Mouse (Mus musculus) forebrain, embryonic 12.5 days (tissue): ENCODE data around the gene Abl1. TPM values are rescaled to one million over a fixed set of nuclear protein-coding genes. Genes with fewer than 3 reads are reported as not detected.
"Not testable (repeated sequence)": the region's sequence is repeated elsewhere in the genome, so short reads cannot be mapped to it uniquely, and the experiment has no call there.

Experiments
- ATAC-seq: fragments of 200-750 bp; cut with Nextera tagmentation; 2 replicates; pipeline ENCODE4 v1.8.0; 2017; ENCODE audit warnings: moderate TSS enrichment; ENCODE audit not compliant: low FRiP score
- H3K27ac ChIP-seq: fragments of 300-500 bp; sonication (generic); 2 replicates; pipeline ENCODE4 v1.5.1; 2016; ENCODE audit warnings: mild to moderate bottlenecking
- H3K27me3 ChIP-seq: fragments of 300-500 bp; sonication (generic); 2 replicates; pipeline ENCODE4 v1.6.1; 2016; ENCODE audit warnings: mild to moderate bottlenecking
- H3K36me3 ChIP-seq: fragments of 300-500 bp; sonication (generic); replicated peaks from 2 replicates; pipeline ENCODE4 v1.6.1; 2016; ENCODE audit warnings: mild to moderate bottlenecking
- H3K4me1 ChIP-seq: fragments of 300-500 bp; sonication (generic); 2 replicates; pipeline ENCODE4 v1.6.1; 2016
- H3K4me2 ChIP-seq: fragments of 300-500 bp; sonication (generic); 2 replicates; pipeline ENCODE4 v1.6.1; 2016; ENCODE audit warnings: mild to moderate bottlenecking, moderate library complexity
- H3K4me3 ChIP-seq: fragments of 300-500 bp; sonication (generic); replicated peaks from 2 replicates; pipeline ENCODE4 v1.5.1; 2016; ENCODE audit warnings: mild to moderate bottlenecking
- H3K9ac ChIP-seq: fragments of 300-500 bp; sonication (generic); 2 replicates; pipeline ENCODE4 v1.6.1; 2016; ENCODE audit warnings: mild to moderate bottlenecking
- H3K9me3 ChIP-seq: fragments of 300-500 bp; sonication (generic); 2 replicates; pipeline ENCODE4 v1.6.1; 2016
- WGBS: fragments of 180-500 bp; shearing (Covaris S2); methylation state at CpG from one replicate; pipeline ENCODE4 v1.1.7; 2016; 5-methylcytosine and 5-hydroxymethylcytosine counted together
- polyA plus RNA-seq: library from polyadenylated mRNA; unstranded; fragments of >200 nt; fragmentation: Nextera tagmentation; extraction: Ambion mirVana; gene quantifications from 2 replicates; pipeline ENCODE4 v1.2.1, GENCODE M21; 2016

The Abl1 gene
- polyA plus RNA-seq, 1 experiment from 2014 or later, result 44.4 TPM

DNA sequence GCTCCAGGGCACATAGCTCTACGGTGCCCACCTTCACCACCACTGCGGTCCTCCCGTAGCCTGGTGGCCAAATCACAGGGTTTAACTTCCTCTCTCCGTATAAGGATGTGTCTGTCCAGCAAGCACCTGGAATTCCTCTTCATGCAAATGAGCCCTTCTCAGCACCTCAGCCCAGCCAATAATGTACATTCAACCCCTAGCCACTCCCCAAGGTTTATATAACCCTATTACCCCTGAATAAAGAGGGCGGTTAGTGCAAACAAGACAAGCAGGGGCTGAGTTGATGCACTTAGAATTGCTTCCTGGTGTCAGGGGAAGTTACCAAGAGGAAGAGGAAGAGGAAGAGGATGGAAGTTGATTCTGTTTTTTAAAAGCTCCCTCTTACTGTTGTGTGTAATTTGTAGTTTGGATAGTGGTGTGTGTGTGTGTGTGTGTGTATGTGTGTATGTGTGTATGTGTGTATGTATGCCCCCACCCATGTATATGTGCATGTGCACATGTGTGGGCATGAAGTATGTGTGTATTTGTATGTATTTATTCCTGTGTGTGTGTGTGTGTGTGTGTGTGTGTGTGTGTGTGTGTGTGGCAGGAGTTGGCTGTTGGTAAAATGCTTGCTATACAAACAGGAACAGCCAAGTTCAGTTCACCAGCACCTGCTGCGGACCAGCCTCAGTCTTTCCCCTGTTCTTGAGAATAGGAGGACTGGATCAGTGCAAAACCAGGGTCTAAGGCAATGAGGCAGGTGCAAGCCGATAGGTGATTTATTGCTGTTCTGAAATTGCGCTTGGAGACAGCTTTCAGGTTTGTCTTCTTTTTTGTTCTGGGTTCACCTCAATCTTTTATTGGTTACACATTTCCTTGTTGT, 25.0 kb upstream of the Abl1 start:
- 74% methylated on average over 8 of the region's 8 CpGs for WGBS
- Histone ChIP-seq H3K9ac (no peak overlapping the region), H3K4me1 (no peaks in the 10 kb centered on the region), H3K9me3 (0 out of 2 replicates have a peak, but pooled peaks cover 5% of the 10 kb centered on the region), H3K36me3 (no peaks in the 10 kb centered on the region), H3K4me3 (no peak overlapping the region), H3K27me3 (peaks cover 43% of the 10 kb centered on the region), H3K27ac (no peak overlapping the region), H3K4me2 (no peak overlapping the region)
- ATAC-seq, result no peak

DNA sequence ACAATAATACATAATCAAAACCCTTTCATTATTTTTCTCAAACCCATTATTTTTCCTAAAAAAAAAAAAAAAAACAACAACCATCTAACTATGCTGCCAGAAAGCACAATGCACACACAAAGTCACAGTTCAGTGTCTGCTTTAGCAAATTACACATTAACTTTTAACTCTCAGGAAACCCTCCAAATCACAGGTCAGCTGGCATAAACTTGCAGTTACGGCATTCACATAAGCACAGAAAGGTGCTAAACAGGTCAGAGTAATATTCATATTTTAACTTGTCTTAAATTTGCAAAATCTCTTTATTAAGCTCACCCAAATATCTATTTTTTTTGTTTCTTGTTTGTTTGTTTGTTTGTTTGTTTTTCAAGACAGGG, 24.4 kb upstream of the Abl1 start:
- peaks cover 37% of the 10 kb centered on the region for H3K27me3 ChIP-seq
- H3K36me3 ChIP-seq, result no peaks in the 10 kb centered on the region
- no peak overlapping the region for H3K4me3 ChIP-seq
- ATAC-seq, result no peak
- no peak overlapping the region for H3K4me2 ChIP-seq
- H3K27ac ChIP-seq, result no peak overlapping the region
- H3K4me1 ChIP-seq, result no peaks in the 10 kb centered on the region
- WGBS, result 89% methylated on average over 1 of the region's 1 CpGs
- H3K9ac ChIP-seq, result no peak overlapping the region
- H3K9me3 ChIP-seq, result 0 out of 2 replicates have a peak, but pooled peaks cover 5% of the 10 kb centered on the region

DNA sequence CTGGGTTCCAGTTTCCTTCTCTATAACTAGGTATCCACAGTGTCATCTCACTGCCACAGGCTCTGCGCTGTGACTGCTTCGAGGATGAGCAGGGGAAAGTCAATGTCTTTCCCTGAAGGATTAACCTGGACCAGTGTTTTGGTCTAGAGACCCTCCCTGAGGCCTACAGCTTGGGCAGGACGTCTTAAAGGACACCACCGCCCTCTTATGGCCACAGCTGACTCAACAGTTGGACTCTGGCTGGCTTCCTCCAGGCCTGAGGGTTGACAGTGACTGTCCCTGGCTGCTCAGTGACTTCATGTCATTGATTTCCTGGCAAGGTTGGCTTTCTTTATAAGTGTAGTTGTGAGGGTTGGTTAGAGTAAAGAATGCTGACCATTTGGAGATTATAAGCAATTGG, 20.8 kb upstream of the Abl1 start:
- Histone ChIP-seq H3K9me3 (no peaks in the 10 kb centered on the region), H3K36me3 (no peaks in the 10 kb centered on the region), H3K27me3 (peaks cover 18% of the 10 kb centered on the region), H3K4me1 (peaks cover 15% of the 10 kb centered on the region), H3K4me3 (no peak overlapping the region), H3K27ac (no peak overlapping the region), H3K9ac (no peak overlapping the region), H3K4me2 (no peak overlapping the region)
- ATAC-seq, result no peak
- WGBS, result 23% methylated on average over 4 of the region's 4 CpGs

DNA sequence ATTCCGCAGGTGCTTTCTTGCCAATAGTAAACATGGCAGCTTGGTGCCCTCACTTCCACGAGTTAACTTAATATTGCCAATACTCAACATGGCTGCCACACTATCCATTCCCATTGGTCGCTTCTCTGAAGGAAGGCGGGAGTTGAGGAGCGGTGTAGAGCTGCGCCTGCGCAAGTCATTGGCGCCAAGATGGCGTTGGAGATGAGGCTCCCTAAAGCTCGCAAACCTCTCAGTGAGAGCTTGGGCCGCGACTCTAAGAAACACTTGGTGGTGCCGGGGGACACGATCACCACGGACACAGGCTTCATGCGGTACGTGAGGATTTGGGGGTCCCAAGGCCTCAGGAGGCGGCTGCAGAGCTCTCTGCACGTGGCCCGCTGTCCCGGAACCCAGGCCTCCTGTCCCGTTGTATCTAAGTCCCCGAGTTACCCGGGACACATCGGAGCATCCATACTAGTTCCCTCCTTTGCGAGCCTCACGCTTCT, 17.6 kb upstream of the Abl1 start, which contains the start of gene Exosc2:
Exosc2 (plus strand) TSS at position 165 of the 485 bp plus-strand sequence.
- Histone ChIP-seq H3K27ac (no peak within 1 kb of the TSS), H3K27me3 (peaks cover 3% of the 10 kb centered on the region; the same call in 1 of the 2 replicates), H3K4me1 (peaks cover 27% of the 10 kb centered on the region), H3K4me3 (peak within 1 kb of the TSS; percentile 70), H3K9me3 (no peaks in the 10 kb centered on the region), H3K9ac (peak within 1 kb of the TSS; percentile 80), H3K4me2 (peak within 1 kb of the TSS; percentile 79), H3K36me3 (peaks cover 32% of the 10 kb centered on the region)
- under 1% methylated on average over 27 of the region's 27 CpGs for WGBS
- ATAC-seq, result peak; percentile 98

DNA sequence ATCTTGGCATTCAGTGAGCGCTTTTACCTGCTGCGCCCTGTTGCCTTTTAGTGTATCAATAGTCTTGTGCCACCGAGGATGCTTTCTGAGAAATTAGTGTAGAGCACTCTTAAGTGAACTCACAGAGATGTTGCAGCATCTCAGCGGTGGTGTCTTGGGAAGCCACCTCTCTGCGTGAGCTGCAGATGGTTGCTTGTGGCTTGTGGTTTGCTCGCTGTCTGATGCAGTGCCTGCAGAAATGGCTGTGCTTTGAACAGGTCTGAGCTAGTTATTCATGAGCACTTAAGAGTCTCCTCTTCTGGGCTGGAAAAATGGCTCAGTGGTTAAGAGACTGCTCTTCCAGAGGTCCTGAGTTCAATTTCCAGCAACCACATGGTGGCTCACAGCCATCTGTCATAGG, 9.5 kb upstream of the Abl1 start:
- no peak for ATAC-seq
- H3K9ac ChIP-seq, result no peak overlapping the region
- no peak overlapping the region for H3K4me3 ChIP-seq
- 99% methylated on average over 6 of the region's 6 CpGs for WGBS
- H3K4me2 ChIP-seq, result no peak overlapping the region
- no peak overlapping the region for H3K27ac ChIP-seq
- no peaks in the 10 kb centered on the region for H3K4me1 ChIP-seq
- H3K27me3 ChIP-seq, result no peaks in the 10 kb centered on the region
- H3K9me3 ChIP-seq, result no peaks in the 10 kb centered on the region
- H3K36me3 ChIP-seq, result peaks cover 77% of the 10 kb centered on the region

DNA sequence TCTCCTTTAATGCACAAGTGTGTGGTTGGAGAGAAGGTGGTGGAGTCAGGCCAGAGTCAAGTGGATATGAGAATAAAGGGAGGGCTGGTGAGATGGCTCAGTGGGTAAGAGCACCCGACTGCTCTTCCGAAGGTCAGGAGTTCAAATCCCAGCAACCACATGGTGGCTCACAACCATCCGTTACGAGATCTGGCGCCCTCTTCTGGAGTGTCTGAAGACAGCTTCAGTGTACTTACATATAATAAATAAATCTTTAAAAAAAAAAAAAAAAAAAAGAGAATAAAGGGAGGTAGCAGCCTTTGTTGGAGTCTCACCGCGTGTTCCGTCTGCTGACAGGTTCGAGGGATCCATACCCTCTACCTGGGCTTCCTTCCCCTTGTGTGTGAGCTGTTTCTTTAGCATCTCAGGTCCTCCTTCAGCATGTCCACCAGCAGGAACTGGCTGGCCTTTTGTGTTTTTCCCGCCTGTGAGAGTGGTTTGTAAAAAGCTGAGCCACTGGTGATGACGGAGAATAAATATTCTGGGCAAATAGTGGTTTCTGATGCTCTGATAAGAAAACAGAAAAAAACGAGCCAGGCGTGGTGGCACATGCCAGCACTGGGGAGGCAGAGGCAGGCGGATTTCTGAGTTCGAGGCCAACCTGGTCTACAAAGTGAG, 7.0 kb upstream of the Abl1 start:
- H3K4me3 ChIP-seq, H3K27me3 ChIP-seq, H3K27ac ChIP-seq, H3K9ac ChIP-seq, H3K9me3 ChIP-seq, H3K4me2 ChIP-seq, H3K4me1 ChIP-seq, ATAC-seq: not testable (repeated sequence)
- 84% methylated on average over 15 of the region's 15 CpGs for WGBS
- peaks cover 52% of the 10 kb centered on the region for H3K36me3 ChIP-seq

DNA sequence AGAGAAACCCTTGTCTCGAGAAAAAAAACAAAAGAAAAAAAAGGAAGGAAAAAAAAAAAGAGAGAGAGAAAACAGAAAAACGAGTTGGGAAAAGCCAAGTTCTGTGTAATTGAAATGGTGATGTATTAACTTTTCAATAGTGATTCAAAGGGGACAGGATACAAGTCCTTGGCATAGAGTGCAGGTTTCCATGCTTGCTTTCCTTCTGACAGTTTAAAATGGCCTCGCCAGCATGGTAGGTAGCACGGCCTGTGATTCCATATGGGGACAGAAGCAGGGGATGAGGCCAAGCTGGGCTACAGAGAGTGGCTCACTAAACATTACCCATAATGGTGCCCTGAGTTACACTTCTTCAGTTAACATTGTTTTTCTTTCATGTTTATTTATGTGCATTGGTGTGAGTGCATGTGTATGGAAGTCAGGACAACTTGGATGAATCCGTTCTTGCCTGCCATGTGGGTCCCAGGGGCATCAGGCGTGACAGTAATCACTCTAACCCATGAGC, 6.4 kb upstream of the Abl1 start:
- peaks cover 46% of the 10 kb centered on the region for H3K36me3 ChIP-seq
- H3K4me1 ChIP-seq, result no peaks in the 10 kb centered on the region
- no peak overlapping the region for H3K4me3 ChIP-seq
- no peak overlapping the region for H3K4me2 ChIP-seq
- no peaks in the 10 kb centered on the region for H3K27me3 ChIP-seq
- H3K9me3 ChIP-seq, result no peaks in the 10 kb centered on the region
- H3K9ac ChIP-seq, result no peak overlapping the region
- no peak for ATAC-seq
- H3K27ac ChIP-seq, result no peak overlapping the region
- WGBS, result 85% methylated on average over 6 of the region's 6 CpGs

DNA sequence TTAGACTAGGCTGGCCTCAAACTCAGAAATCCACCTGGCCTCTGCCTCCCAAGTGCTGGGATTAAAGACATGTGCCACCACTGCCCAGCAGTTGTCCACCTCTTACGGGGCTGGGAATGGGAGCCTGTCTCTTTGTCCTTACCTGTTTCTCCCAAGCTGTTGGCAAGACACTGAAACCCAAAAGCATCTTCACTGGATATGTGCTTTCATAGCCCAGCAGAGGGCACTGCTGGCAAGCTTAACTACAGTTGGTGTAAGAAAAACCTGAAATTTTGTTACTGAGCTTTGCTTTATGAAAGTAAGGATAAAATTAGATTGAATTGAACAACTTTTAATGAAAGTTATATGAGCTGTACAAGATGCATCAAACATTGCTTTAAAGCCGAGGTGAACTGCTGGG, 4.5 kb upstream of the Abl1 start:
- H3K4me3 ChIP-seq, result no peak overlapping the region
- H3K9ac ChIP-seq, result no peak overlapping the region
- 35% methylated on average over 2 of the region's 2 CpGs for WGBS
- no peak for ATAC-seq
- no peak overlapping the region for H3K27ac ChIP-seq
- no peak overlapping the region for H3K4me2 ChIP-seq
- H3K9me3 ChIP-seq, result no peaks in the 10 kb centered on the region
- H3K36me3 ChIP-seq, result peaks cover 27% of the 10 kb centered on the region
- H3K27me3 ChIP-seq, result no peaks in the 10 kb centered on the region
- peaks cover 6% of the 10 kb centered on the region for H3K4me1 ChIP-seq

DNA sequence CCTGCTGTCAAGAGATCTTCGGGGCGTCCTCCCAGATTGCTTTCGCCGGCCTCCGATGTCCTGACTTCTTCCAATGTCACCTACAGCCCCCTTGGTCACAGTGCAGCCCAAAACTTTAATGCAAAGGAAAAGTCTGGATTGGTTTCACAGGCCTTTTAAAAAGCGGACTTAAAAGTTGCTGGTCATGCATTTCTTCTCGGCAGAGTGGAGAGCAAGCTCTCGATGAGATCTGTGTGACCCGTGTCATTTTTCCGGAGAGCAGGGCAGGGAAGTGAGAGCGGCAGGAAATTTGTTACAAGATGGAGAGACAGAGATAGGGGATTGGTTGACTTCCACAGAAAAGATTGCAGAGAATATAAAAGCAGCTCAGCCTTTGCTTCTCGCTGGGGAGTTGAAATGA, 869 bp downstream of the Abl1 start:
- H3K4me2 ChIP-seq, result peak overlapping the region; percentile 60
- no peak for ATAC-seq
- peak overlapping the region; percentile 91; the same call in 1 of the 2 replicates for H3K27ac ChIP-seq
- H3K9me3 ChIP-seq, result no peaks in the 10 kb centered on the region
- peak overlapping the region; percentile 87 for H3K4me3 ChIP-seq
- WGBS, result under 1% methylated on average over 12 of the region's 12 CpGs
- 0 out of 2 replicates have a peak, but pooled peaks cover 3% of the 10 kb centered on the region for H3K36me3 ChIP-seq
- no peaks in the 10 kb centered on the region for H3K27me3 ChIP-seq
- H3K4me1 ChIP-seq, result peaks cover 41% of the 10 kb centered on the region
- peak overlapping the region; percentile 86 for H3K9ac ChIP-seq

DNA sequence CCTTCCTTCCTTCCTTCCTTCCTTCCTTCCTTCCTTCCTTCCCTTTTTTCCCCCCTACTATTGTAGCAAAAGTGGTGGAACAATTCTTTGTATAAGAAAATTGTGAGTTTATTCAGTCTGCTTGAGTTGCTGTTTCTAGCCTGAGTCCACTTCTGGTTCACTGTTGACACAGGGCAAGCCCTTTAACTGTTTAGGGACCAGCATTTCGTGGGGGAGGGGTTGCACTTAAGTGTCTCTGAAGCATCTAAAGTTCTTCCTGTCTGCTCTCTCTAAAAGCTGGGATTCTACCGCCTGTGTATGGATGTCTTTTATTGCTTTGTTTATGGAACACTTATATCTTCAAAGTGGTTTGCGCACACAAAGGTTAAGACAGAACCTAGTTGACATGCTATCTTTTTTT, 1.9 kb downstream of the Abl1 start:
- Histone ChIP-seq H3K27ac (no peak overlapping the region), H3K4me1 (peaks cover 41% of the 10 kb centered on the region), H3K4me2 (peak overlapping the region; percentile 60), H3K4me3 (peak overlapping the region; percentile 87), H3K27me3 (no peaks in the 10 kb centered on the region), H3K9ac (peak overlapping the region; percentile 86; the same call in 1 of the 2 replicates), H3K36me3 (peaks cover 7% of the 10 kb centered on the region; the same call in 1 of the 2 replicates), H3K9me3 (no peaks in the 10 kb centered on the region)
- 60% methylated on average over 3 of the region's 3 CpGs for WGBS
- ATAC-seq, result no peak

DNA sequence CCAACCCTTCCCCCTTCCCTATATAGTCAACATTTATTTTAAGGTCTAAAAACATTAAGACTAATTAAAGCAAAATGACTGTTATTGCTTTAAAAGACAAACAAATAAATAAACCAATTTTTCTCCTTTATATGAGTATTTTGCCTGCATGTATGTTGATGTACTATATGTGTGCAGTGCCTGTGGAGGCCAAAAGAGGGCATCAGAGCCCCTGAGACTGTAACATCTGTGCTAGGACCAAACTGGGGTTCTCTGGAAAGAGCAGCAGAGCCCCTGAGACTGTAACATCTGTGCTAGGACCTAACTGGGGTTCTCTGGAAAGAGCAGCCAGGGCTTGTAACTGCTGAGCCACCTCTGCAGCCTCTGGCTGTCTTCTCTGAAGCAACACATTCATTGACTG, 10.0 kb downstream of the Abl1 start:
- no peak overlapping the region for H3K27ac ChIP-seq
- H3K9ac ChIP-seq, result no peak overlapping the region
- H3K36me3 ChIP-seq, result peaks cover 23% of the 10 kb centered on the region
- no peak overlapping the region for H3K4me2 ChIP-seq
- H3K4me1 ChIP-seq, result peaks cover 9% of the 10 kb centered on the region
- H3K27me3 ChIP-seq, result no peaks in the 10 kb centered on the region
- H3K4me3 ChIP-seq, result no peak overlapping the region
- H3K9me3 ChIP-seq, result no peaks in the 10 kb centered on the region
- no peak for ATAC-seq
